Mouse (Mus musculus) ES-Bruce4 (cell line): ENCODE data around the gene Ptprt. TPM values are rescaled to one million over a fixed set of nuclear protein-coding genes. Genes with fewer than 3 reads are reported as not detected.

Source experiments
- H3K27ac ChIP-seq: 2 replicates; pipeline ENCODE4 v1.5.1; 2012; ENCODE audit warnings: low read length, inconsistent platforms; ENCODE audit not compliant: insufficient read depth
- H3K27me3 ChIP-seq: 2 replicates; pipeline ENCODE4 v1.6.1; 2012; ENCODE audit warnings: mild to moderate bottlenecking, low read length, inconsistent platforms; ENCODE audit not compliant: control insufficient read depth, poor library complexity, insufficient read depth, severe bottlenecking
- H3K36me3 ChIP-seq: 2 replicates; pipeline ENCODE4 v1.6.1; 2012; ENCODE audit warnings: inconsistent platforms, mild to moderate bottlenecking, low read length, moderate library complexity; ENCODE audit not compliant: control insufficient read depth, poor library complexity, insufficient read depth, severe bottlenecking
- H3K4me1 ChIP-seq: one replicate; pipeline ENCODE4 v1.8.1; 2011; ENCODE audit warnings: low read length; ENCODE audit not compliant: control insufficient read depth, insufficient read depth
- H3K4me3 ChIP-seq: 2 replicates; pipeline ENCODE4 v1.5.1; 2011; ENCODE audit warnings: low read depth, mild to moderate bottlenecking, low read length
- H3K9ac ChIP-seq: 2 replicates; pipeline ENCODE4 v1.6.1; 2012; ENCODE audit warnings: low read depth, mild to moderate bottlenecking, inconsistent platforms; ENCODE audit not compliant: poor library complexity, severe bottlenecking
- H3K9me3 ChIP-seq: replicated peaks from 2 replicates; pipeline ENCODE4 v1.6.1; 2012; ENCODE audit warnings: mild to moderate bottlenecking, low read length, inconsistent platforms; ENCODE audit not compliant: control insufficient read depth, poor library complexity, insufficient read depth, severe bottlenecking
- CTCF ChIP-seq: IDR thresholded peaks from one replicate; pipeline ENCODE4 v1.8.1; 2011; ENCODE audit warnings: low read depth, low read length
- EP300 ChIP-seq: IDR thresholded peaks from 2 replicates; pipeline ENCODE4 v1.6.1; 2011; ENCODE audit warnings: low read depth, low read length; ENCODE audit not compliant: insufficient read depth
- POLR2A ChIP-seq: IDR thresholded peaks from one replicate; pipeline ENCODE4 v1.8.1; 2011; ENCODE audit warnings: low read length; ENCODE audit not compliant: insufficient read depth
- polyA plus RNA-seq: library from polyadenylated mRNA; stranded (reverse); fragments of >200 nt; gene quantifications from 2 replicates; pipeline ENCODE4 v1.2.4, GENCODE M21; 2011; ENCODE audit warnings: low read depth; ENCODE audit not compliant: missing spikeins, insufficient read depth, insufficient read length

Gene Ptprt
- polyA plus RNA-seq, 1 experiment, result 5.1 TPM

DNA sequence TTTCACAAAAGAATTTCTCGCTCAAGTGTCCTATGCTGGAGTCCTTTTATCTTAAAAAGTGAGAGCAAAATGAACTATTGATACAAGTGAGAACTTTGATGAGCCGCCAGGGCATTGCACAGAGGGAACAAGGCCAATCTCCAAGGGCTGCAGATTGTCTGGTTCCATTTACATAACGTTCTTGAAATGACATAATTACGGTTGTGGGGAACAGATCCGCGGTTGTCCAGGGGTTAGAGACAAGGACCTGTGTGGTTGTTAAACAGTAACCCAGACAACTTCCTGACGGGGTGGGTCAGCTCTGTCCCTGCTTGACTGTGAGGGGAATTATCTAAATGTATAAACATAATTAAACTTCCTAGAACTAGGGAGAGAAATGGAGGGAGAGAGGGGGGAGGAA is 129.3 kb downstream of the Ptprt start:
- Histone ChIP-seq H3K4me1 (no peaks in the 10 kb centered on the region), H3K4me3 (no peak overlapping the region), H3K9ac (no peak overlapping the region), H3K27me3 (no peaks in the 10 kb centered on the region), H3K9me3 (no peaks in the 10 kb centered on the region), H3K36me3 (no peaks in the 10 kb centered on the region), H3K27ac (no peak overlapping the region)
- TF ChIP-seq EP300, result no peak
- no peak for TF ChIP-seq POLR2A
- no peak for TF ChIP-seq CTCF

DNA sequence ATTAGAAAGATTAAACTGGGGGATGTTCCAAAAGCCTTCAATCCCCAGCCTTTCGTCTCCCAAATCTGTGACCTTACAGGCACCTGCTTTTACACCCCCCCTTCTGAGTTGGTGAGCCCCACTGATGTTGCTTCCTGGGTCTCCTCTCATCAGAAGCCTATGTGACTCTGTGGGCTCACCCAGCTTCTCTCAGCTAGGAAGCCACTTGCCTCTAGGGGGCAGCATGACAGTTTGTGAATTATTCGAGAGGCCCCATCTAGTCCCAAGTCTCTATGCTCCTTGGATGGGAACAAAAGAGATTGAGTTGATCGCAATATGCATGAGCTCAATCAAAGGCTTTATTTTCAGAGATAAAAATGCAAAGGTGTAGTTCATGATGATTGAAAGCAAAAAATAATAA is 132.0 kb downstream of the Ptprt start:
- no peak overlapping the region for H3K9ac ChIP-seq
- H3K27ac ChIP-seq, result no peak overlapping the region
- H3K4me3 ChIP-seq, result no peak overlapping the region
- TF ChIP-seq EP300, result no peak
- no peak for TF ChIP-seq POLR2A
- peak; percentile 3 for TF ChIP-seq CTCF
- H3K27me3 ChIP-seq, result no peaks in the 10 kb centered on the region
- no peaks in the 10 kb centered on the region for H3K36me3 ChIP-seq
- H3K4me1 ChIP-seq, result no peaks in the 10 kb centered on the region
- no peaks in the 10 kb centered on the region for H3K9me3 ChIP-seq

DNA sequence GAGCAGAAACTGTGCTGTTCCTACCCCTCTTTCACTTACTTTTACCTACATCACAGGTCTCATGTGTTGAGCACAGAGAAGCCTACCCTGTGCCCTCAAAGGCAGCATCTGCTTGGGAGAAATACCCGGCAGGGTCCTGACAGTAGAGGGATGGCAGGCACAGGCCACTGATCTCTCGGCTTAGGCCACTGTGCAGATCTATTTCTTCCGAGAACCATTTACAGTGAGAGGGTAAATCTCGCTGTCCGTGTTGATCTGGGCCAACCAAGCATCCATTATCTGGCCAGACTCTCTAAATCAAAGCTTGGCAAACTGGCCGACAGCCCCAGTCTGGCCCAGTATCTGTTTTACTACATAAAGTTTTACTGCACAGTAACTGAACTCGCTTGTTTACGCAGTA is 145.0 kb downstream of the Ptprt start:
- Histone ChIP-seq H3K4me3 (no peak overlapping the region), H3K4me1 (no peaks in the 10 kb centered on the region), H3K27ac (no peak overlapping the region), H3K9ac (no peak overlapping the region), H3K36me3 (no peaks in the 10 kb centered on the region), H3K27me3 (no peaks in the 10 kb centered on the region), H3K9me3 (no peaks in the 10 kb centered on the region)
- no peak for TF ChIP-seq CTCF
- TF ChIP-seq POLR2A, result no peak
- no peak for TF ChIP-seq EP300

DNA sequence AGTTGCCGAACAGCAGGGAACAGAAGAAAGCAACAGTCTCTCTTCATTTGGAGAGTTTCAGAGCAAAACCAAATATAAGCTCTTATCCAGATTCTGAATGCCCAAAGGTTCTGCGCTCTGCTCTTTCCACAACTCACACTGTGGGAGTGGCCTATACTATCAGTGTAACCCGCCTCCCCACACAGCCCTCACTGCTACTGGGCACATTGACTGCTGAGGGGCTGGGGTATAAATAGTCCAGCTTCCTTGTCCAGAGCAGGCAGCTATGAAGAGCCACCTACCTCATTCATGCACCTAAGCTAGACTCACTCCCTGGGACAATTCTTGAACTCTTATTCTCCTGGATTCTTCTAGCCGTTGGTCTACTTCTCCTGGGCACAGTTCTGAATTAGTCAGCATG is 147.9 kb downstream of the Ptprt start:
- Histone ChIP-seq H3K4me1 (no peaks in the 10 kb centered on the region), H3K27me3 (no peaks in the 10 kb centered on the region), H3K9me3 (no peaks in the 10 kb centered on the region), H3K27ac (no peak overlapping the region), H3K4me3 (no peak overlapping the region), H3K36me3 (no peaks in the 10 kb centered on the region), H3K9ac (no peak overlapping the region)
- TF ChIP-seq CTCF (no peak), EP300 (no peak), POLR2A (no peak)

DNA sequence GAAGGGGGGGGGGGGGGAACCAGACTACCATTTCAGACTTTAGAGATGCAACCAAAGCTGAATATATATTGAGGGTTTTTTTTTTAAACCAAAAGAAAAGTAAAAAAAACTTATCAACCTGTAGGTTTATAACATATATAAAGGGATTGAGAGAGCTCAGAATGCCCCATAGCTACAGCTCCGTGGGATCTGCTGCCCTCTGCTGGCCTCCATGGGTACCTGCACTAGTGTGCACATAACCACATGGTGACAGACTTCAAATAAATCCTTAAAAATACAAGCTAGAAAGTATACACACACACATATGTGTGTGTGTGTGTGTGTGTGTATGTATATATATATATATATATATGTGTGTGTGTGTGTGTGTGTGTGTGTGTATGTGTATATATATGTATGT is 148.9 kb downstream of the Ptprt start:
- Histone ChIP-seq H3K9ac (no peak overlapping the region), H3K4me1 (no peaks in the 10 kb centered on the region), H3K36me3 (no peaks in the 10 kb centered on the region), H3K27me3 (no peaks in the 10 kb centered on the region), H3K9me3 (no peaks in the 10 kb centered on the region), H3K4me3 (no peak overlapping the region), H3K27ac (no peak overlapping the region)
- no peak for TF ChIP-seq POLR2A
- peak; percentile 58 for TF ChIP-seq CTCF
- no peak for TF ChIP-seq EP300

GRCm38 (mm10) chr2:162509016-162509415 is 151.9 kb downstream of the Ptprt start:
- H3K4me1 ChIP-seq, result no peaks in the 10 kb centered on the region
- no peak overlapping the region for H3K9ac ChIP-seq
- H3K4me3 ChIP-seq, result no peak overlapping the region
- H3K27ac ChIP-seq, result no peak overlapping the region
- H3K27me3 ChIP-seq, result no peaks in the 10 kb centered on the region
- no peaks in the 10 kb centered on the region for H3K36me3 ChIP-seq
- TF ChIP-seq EP300, result no peak
- TF ChIP-seq CTCF, result no peak
- TF ChIP-seq POLR2A, result no peak
- H3K9me3 ChIP-seq, result no peaks in the 10 kb centered on the region
